ENCODE assay signal across 21 mouse cellular contexts in genomic region chr7:138680530-138680929, GRCm38 (mm10).
"Had no signal": no experiment of that assay in that cellular context is flagged by ENCODE, and none has a peak within 500 bp of the region (broad histone marks: within the 10 kb centered on the region; RNA-seq: fewer than 3 reads in every experiment).

No protein-coding gene starts in this region.

- H3K27me3 ChIP-seq: limb, embryonic 13.5 days; liver, embryonic 12.5 days; liver, embryonic 15.5 days; midbrain, embryonic 12.5 days; midbrain, embryonic 15.5 days; neural tube, embryonic 13.5 days; stomach, embryonic 15.5 days had no signal

- H3K9ac ChIP-seq: limb, embryonic 13.5 days; liver, embryonic 12.5 days; liver, embryonic 15.5 days; midbrain, embryonic 12.5 days; midbrain, embryonic 15.5 days; neural tube, embryonic 13.5 days; stomach, embryonic 15.5 days had no signal

- ATAC-seq: liver, embryonic 12.5 days; midbrain, embryonic 15.5 days had no signal

- H3K4me3 ChIP-seq: layer of hippocampus, adult 2 months; limb, embryonic 10.5 days; limb, embryonic 13.5 days; liver, embryonic 12.5 days; liver, embryonic 15.5 days; midbrain, embryonic 12.5 days; midbrain, embryonic 15.5 days; myocyte; neural tube, embryonic 13.5 days; stomach, embryonic 15.5 days had no signal

- H3K4me1 ChIP-seq: limb, embryonic 10.5 days; limb, embryonic 13.5 days; liver, embryonic 12.5 days; liver, embryonic 15.5 days; midbrain, embryonic 12.5 days; neural tube, embryonic 13.5 days; stomach, embryonic 15.5 days had no signal

- H3K4me2 ChIP-seq: limb, embryonic 13.5 days; liver, embryonic 12.5 days; liver, embryonic 15.5 days; midbrain, embryonic 12.5 days; midbrain, embryonic 15.5 days; neural tube, embryonic 13.5 days; stomach, embryonic 15.5 days had no signal

- H3K36me3 ChIP-seq: limb, embryonic 10.5 days; limb, embryonic 13.5 days; liver, embryonic 12.5 days; liver, embryonic 15.5 days; midbrain, embryonic 12.5 days; midbrain, embryonic 15.5 days; neural tube, embryonic 13.5 days; stomach, embryonic 15.5 days had no signal

- DNase-seq: kidney, adult 18-20 months; kidney, postnatal 14 days; layer of hippocampus, adult 9-11 months; liver; lung, adult 18-20 months; lung, postnatal 36 days; retina, postnatal 1 day; right cerebral cortex, postnatal 25 days; spleen, adult 18-20 months; thymus, adult 18-20 months; thymus, postnatal 36 days had no signal

- H3K27ac ChIP-seq: layer of hippocampus, adult 2 months; limb, embryonic 10.5 days; limb, embryonic 13.5 days; liver, embryonic 12.5 days; liver, embryonic 15.5 days; midbrain, embryonic 12.5 days; midbrain, embryonic 15.5 days; neural tube, embryonic 13.5 days; stomach, embryonic 15.5 days had no signal

- H3K9me3 ChIP-seq: limb, embryonic 10.5 days; limb, embryonic 13.5 days; liver, embryonic 12.5 days; liver, embryonic 15.5 days; midbrain, embryonic 12.5 days; midbrain, embryonic 15.5 days; neural tube, embryonic 13.5 days; stomach, embryonic 15.5 days had no signal
